Mouse (Mus musculus) erythroblast, embryonic 14.5 days (primary cell): Measurements from ENCODE around the gene Ung.

ENCODE experiments used
- GATA1 ChIP-seq: IDR thresholded peaks from 2 replicates; pipeline ENCODE4 v1.6.1; 2012; ENCODE audit warnings: low read length, inconsistent platforms, mixed read lengths
- TAL1 ChIP-seq: IDR thresholded peaks from 3 replicates; pipeline ENCODE4 v1.6.1; 2012; ENCODE audit warnings: low read length, inconsistent platforms, mixed read lengths

DNA sequence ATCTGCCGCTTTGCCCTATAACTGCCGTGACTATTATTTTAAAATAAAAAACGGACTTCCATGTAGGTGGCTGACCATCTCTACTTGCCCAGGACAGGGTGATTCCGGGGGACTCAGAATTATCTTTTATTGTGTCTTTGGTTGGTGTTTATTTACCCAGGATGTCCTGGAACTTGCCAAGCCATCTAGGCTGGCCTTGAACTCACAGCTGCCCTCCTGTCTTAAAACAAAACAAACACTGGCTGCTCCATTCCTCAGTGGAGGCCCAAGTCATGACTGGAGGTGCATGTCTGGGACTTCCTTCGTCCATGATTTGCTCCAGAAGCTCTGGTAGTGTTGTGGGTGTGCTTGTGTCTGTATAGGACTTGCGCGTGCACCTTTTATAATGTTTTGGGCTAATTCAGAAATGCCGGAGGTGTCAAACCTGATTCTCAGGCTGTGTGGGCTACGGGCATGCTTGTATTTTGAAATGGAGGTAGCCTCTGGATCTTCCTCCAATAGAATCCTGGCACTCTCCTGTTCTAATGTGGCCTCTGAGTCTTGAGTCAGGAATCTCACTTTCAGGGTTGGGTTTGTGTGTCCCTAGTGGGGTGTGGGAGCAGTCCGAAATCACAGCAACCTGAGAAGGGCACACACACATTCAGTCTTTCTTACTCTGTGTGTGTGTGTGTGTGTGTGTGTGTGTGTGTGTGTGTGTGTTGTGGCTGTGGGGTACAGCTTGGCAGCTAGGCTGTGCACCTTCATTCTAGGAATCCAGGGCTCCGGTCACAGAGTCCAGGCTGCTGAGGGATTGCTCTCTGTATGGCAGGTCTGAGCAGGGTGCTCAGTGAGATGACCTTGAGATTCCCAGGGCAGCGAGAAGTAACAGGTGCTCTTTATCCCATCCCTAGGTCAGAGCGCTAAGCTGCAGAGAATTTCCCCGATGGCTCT, 17.1 kb downstream of the Ung start:
- no peak for TF ChIP-seq GATA1
- no peak for TF ChIP-seq TAL1
